8 mouse cellular contexts compared by ENCODE assay signal in genomic region chr7:130546791-130547484, GRCm38 (mm10). TPM values are rescaled to one million over a fixed set of nuclear protein-coding genes. Genes with fewer than 3 reads are reported as not detected.
DNase-seq lines count a peak whose midpoint lies in the region; ATAC-seq and TF ChIP-seq lines count a peak whose summit lies in the region.

No protein-coding gene starts in this region.

- peak overlapping the region; percentile 97 for H3K9ac ChIP-seq in heart, embryonic 11.5 days (ENCODE audit: low read depth, low read length)
- H3K9ac ChIP-seq in kidney, embryonic 16.5 days (replicated peaks; ENCODE audit: low read length): peak overlapping the region; percentile 98
- peak overlapping the region; percentile 93 for H3K9ac ChIP-seq in liver, adult 2 months (ENCODE audit: low read depth, low read length)

- peak; percentile 98 for TF ChIP-seq CTCF in C2C12 (IDR thresholded peaks at IDR 0.05; ENCODE audit: control insufficient read depth, insufficient read depth, insufficient read length)
- TF ChIP-seq CTCF in brain, embryonic 14.5 days (IDR thresholded peaks at IDR 0.05; ENCODE audit: borderline replicate concordance, extremely low read depth, insufficient read depth, insufficient read length): peak; percentile 86
- peak; percentile 90 for TF ChIP-seq CTCF in liver, adult 2 months (IDR thresholded peaks at IDR 0.05; ENCODE audit: low read depth, low read length)

- H3ac ChIP-seq in C2C12 (ENCODE audit: control insufficient read depth, insufficient read length, low read depth) (peak overlapping the region; percentile 74), myocyte (ENCODE audit: control insufficient read depth, insufficient read length) (peak overlapping the region; percentile 58)

- H3K36me3 ChIP-seq in C2C12 (ENCODE audit: control insufficient read depth, insufficient read depth) (peaks cover 13% of the 10 kb centered on the region), myocyte (ENCODE audit: control insufficient read depth, insufficient read depth) (no peaks in the 10 kb centered on the region)
- peaks cover 37% of the 10 kb centered on the region for H3K36me3 ChIP-seq in erythroblast, embryonic 14.5 days (ENCODE audit: control insufficient read depth)
- H3K36me3 ChIP-seq in heart, embryonic 11.5 days (ENCODE audit: control insufficient read depth, insufficient read depth, low read length): peaks cover 22% of the 10 kb centered on the region
- peaks cover 29% of the 10 kb centered on the region for H3K36me3 ChIP-seq in kidney, embryonic 16.5 days (ENCODE audit: insufficient read depth, low read length)
- peaks cover 17% of the 10 kb centered on the region; the same call in 1 of the 2 replicates for H3K36me3 ChIP-seq in liver, adult 2 months (ENCODE audit: control insufficient read depth, insufficient read depth, low read length)
- H3K36me3 ChIP-seq in splenic B cell, adult 2 months (ENCODE audit: control insufficient read depth, insufficient read depth, low read length, poor library complexity, severe bottlenecking): peaks cover 1% of the 10 kb centered on the region

- H3K4me2 ChIP-seq in heart, embryonic 11.5 days: peak overlapping the region; percentile 91
- H3K4me2 ChIP-seq in kidney, embryonic 16.5 days (replicated peaks; ENCODE audit: low read depth, low read length): peak overlapping the region; percentile 82
- peak overlapping the region; percentile 98 for H3K4me2 ChIP-seq in myocyte (ENCODE audit: low read depth)

- H3K4me3 ChIP-seq in C2C12 (ENCODE audit: insufficient read depth, poor library complexity, severe bottlenecking) (peak overlapping the region; percentile 69), myocyte (peak overlapping the region; percentile 71)
- peak overlapping the region; percentile 98 for H3K4me3 ChIP-seq in erythroblast, embryonic 14.5 days (replicated peaks)
- peak overlapping the region; percentile 84 for H3K4me3 ChIP-seq in heart, embryonic 11.5 days (ENCODE audit: low read depth, low read length)
- H3K4me3 ChIP-seq in kidney, embryonic 16.5 days (ENCODE audit: low read length): peak overlapping the region; percentile 92
- peak overlapping the region; percentile 81 for H3K4me3 ChIP-seq in liver, adult 2 months (ENCODE audit: insufficient read depth, low read depth, low read length)

- H3K79me2 ChIP-seq in C2C12 (ENCODE audit: control insufficient read depth, insufficient read depth): peaks cover 48% of the 10 kb centered on the region
- peaks cover 9% of the 10 kb centered on the region for H3K79me2 ChIP-seq in liver, adult 2 months (ENCODE audit: control insufficient read depth, insufficient read depth, low read length)
- H3K79me2 ChIP-seq in myocyte (ENCODE audit: control insufficient read depth, insufficient read depth): peaks cover 37% of the 10 kb centered on the region

- ATAC-seq in heart, embryonic 11.5 days (replicated peaks; ENCODE audit: insufficient number of reproducible peaks, low FRiP score, low TSS enrichment): peak; percentile 94
- peak; percentile 96 for ATAC-seq in kidney, embryonic 16.5 days (ENCODE audit: low FRiP score, low TSS enrichment)

- under 1% methylated on average over 84 of the region's 84 CpGs for WGBS in heart, embryonic 11.5 days (ENCODE audit: insufficient replicate concordance)
- under 1% methylated on average over 84 of the region's 84 CpGs for WGBS in kidney, embryonic 16.5 days
- WGBS in liver, adult 2 months: under 1% methylated on average over 84 of the region's 84 CpGs

- peak; percentile 97 for DNase-seq in brain, embryonic 14.5 days (ENCODE audit: low read depth)
- peak; percentile 81 for DNase-seq in liver, adult 2 months (ENCODE audit: extremely low read depth, low read depth, low spot score)
- DNase-seq in splenic B cell, adult 2 months (ENCODE audit: low read depth, low spot score): peak; percentile 95

- peak overlapping the region; percentile 99 for H3K27ac ChIP-seq in heart, embryonic 11.5 days (ENCODE audit: low read depth, low read length)
- H3K27ac ChIP-seq in kidney, embryonic 16.5 days (ENCODE audit: low read length): peak overlapping the region; percentile 100
- H3K27ac ChIP-seq in liver, adult 2 months (replicated peaks; ENCODE audit: insufficient read depth, low read depth, low read length): peak overlapping the region; percentile 94

- H3K4me1 ChIP-seq in erythroblast, embryonic 14.5 days (ENCODE audit: control insufficient read depth): peaks cover 32% of the 10 kb centered on the region
- peaks cover 12% of the 10 kb centered on the region for H3K4me1 ChIP-seq in heart, embryonic 11.5 days (ENCODE audit: control insufficient read depth, insufficient read depth, low read length)
- H3K4me1 ChIP-seq in kidney, embryonic 16.5 days (ENCODE audit: insufficient read depth, low read length): peaks cover 11% of the 10 kb centered on the region
- peaks cover 5% of the 10 kb centered on the region; the same call in 1 of the 2 replicates for H3K4me1 ChIP-seq in liver, adult 2 months (ENCODE audit: control insufficient read depth, insufficient read depth, low read length)

- no peaks in the 10 kb centered on the region for H3K9me3 ChIP-seq in erythroblast, embryonic 14.5 days (ENCODE audit: control insufficient read depth, low read length)
- H3K9me3 ChIP-seq in heart, embryonic 11.5 days (replicated peaks; ENCODE audit: control insufficient read depth, low read length): no peaks in the 10 kb centered on the region
- H3K9me3 ChIP-seq in kidney, embryonic 16.5 days (ENCODE audit: low read length): no peaks in the 10 kb centered on the region

- peak; percentile 64; the same call in 1 of the 2 replicates for TF ChIP-seq POLR2A in brain, embryonic 14.5 days (IDR thresholded peaks at IDR 0.05; ENCODE audit: borderline replicate concordance, extremely low read depth, insufficient read depth, insufficient read length, poor library complexity, severe bottlenecking)
- TF ChIP-seq POLR2A in liver, adult 2 months (IDR thresholded peaks at IDR 0.05; ENCODE audit: extremely low read depth, insufficient read depth, low read length): peak; percentile 51; the same call in 1 of the 2 replicates
- TF ChIP-seq POLR2A in myocyte (IDR thresholded peaks at IDR 0.05; ENCODE audit: insufficient read length, low read depth): peak; percentile 80

- H3K79me3 ChIP-seq in C2C12 (ENCODE audit: low read depth): peaks cover 30% of the 10 kb centered on the region

- H3K27me3 ChIP-seq in C2C12 (ENCODE audit: control insufficient read depth, insufficient read depth, insufficient read length) (no peaks in the 10 kb centered on the region), myocyte (ENCODE audit: control insufficient read depth, insufficient read depth, insufficient read length) (no peaks in the 10 kb centered on the region)
- H3K27me3 ChIP-seq in erythroblast, embryonic 14.5 days (ENCODE audit: control insufficient read depth): peaks cover 6% of the 10 kb centered on the region; the same call in 1 of the 2 replicates
- no peaks in the 10 kb centered on the region for H3K27me3 ChIP-seq in heart, embryonic 11.5 days (ENCODE audit: control insufficient read depth, insufficient read depth, low read length)
- no peaks in the 10 kb centered on the region for H3K27me3 ChIP-seq in kidney, embryonic 16.5 days (ENCODE audit: insufficient read depth, low read length)
- H3K27me3 ChIP-seq in liver, adult 2 months (ENCODE audit: control insufficient read depth, insufficient read depth, low read length): no peaks in the 10 kb centered on the region
- H3K27me3 ChIP-seq in splenic B cell, adult 2 months (ENCODE audit: control insufficient read depth, insufficient read depth, low read length, poor library complexity, severe bottlenecking): no peaks in the 10 kb centered on the region

TF ChIP-seq in C2C12, 6 proteins besides CTCF, POLR2A, EP300 and RAD21 (continues in another document):
- no peak for TF ChIP-seq USF1 (IDR thresholded peaks at IDR 0.05; ENCODE audit: low read depth)
- TF ChIP-seq MYOD1 (IDR thresholded peaks at IDR 0.05; ENCODE audit: control insufficient read depth, insufficient read length, low read depth): no peak
- TF ChIP-seq MAX (IDR thresholded peaks at IDR 0.05): no peak
- no peak for TF ChIP-seq MYOG (IDR thresholded peaks at IDR 0.05; ENCODE audit: control insufficient read depth, extremely low read depth, insufficient read length)
- TF ChIP-seq CEBPB (IDR thresholded peaks at IDR 0.05; ENCODE audit: low read depth): no peak

TF ChIP-seq in myocyte, 11 proteins besides CTCF, POLR2A, EP300 and RAD21 (continues in another document):
- TF ChIP-seq SRF (IDR thresholded peaks at IDR 0.05; ENCODE audit: control insufficient read depth, insufficient read length, low read depth) (peak; percentile 67), POLR2AphosphoS2 (IDR thresholded peaks at IDR 0.05; ENCODE audit: insufficient read length, low read depth) (peak; percentile 31), E2F4 (IDR thresholded peaks at IDR 0.05; ENCODE audit: insufficient read depth) (peak; percentile 64), USF1 (IDR thresholded peaks at IDR 0.05; ENCODE audit: low read depth) (no peak)

RNA-seq across cellular contexts. Expression of gene Nsmce4a, which starts 26.0 kb away (rescaled TPM):
- polyA plus RNA-seq in C2C12 (2012; fragmentation: generic; extraction: Trizol): 54.3 TPM
- 55.8 and 63.4 TPM in 2 replicates for polyA plus RNA-seq in brain, embryonic 14.5 days (2012; rRNA removed)
- 17.0 and 20.5 TPM in 2 replicates for polyA plus RNA-seq in erythroblast, embryonic 14.5 days (2012)
- 137 and 146 TPM in 2 replicates for polyA plus RNA-seq in heart, embryonic 11.5 days (2014; fragmentation: Nextera tagmentation; extraction: Ambion mirVana)
- polyA plus RNA-seq in kidney, embryonic 16.5 days (2015; fragmentation: Nextera tagmentation; extraction: Ambion mirVana): 155 and 159 TPM in 2 replicates
- total RNA-seq in liver, adult 2 months (2014; rRNA removed): 58.5 and 73.5 TPM in 2 replicates
- polyA plus RNA-seq in liver, adult 2 months (2012; rRNA removed): 20.8 and 24.7 TPM in 2 replicates
- polyA plus RNA-seq in myocyte (2012; fragmentation: generic; extraction: Trizol): 24.4 TPM

RNA-seq across cellular contexts. Expression of gene Ate1, which starts 26.8 kb away (rescaled TPM):
- polyA plus RNA-seq in C2C12 (2012; fragmentation: generic; extraction: Trizol) (16.0 TPM), myocyte (2012; fragmentation: generic; extraction: Trizol) (9.8 TPM)
- polyA plus RNA-seq in brain, embryonic 14.5 days (2012; rRNA removed): 17.9 and 30.2 TPM in 2 replicates
- 0.18 and 0.34 TPM in 2 replicates for polyA plus RNA-seq in erythroblast, embryonic 14.5 days (2012)
- 55.5 and 67.1 TPM in 2 replicates for polyA plus RNA-seq in heart, embryonic 11.5 days (2014; fragmentation: Nextera tagmentation; extraction: Ambion mirVana)
- polyA plus RNA-seq in kidney, embryonic 16.5 days (2015; fragmentation: Nextera tagmentation; extraction: Ambion mirVana): 58.5 and 68.6 TPM in 2 replicates
- total RNA-seq in liver, adult 2 months (2014; rRNA removed): 17.3 and 23.7 TPM in 2 replicates
- 4.3 and 4.4 TPM in 2 replicates for polyA plus RNA-seq in liver, adult 2 months (2012; rRNA removed)

RNA-seq across cellular contexts. Expression of gene Tacc2, which starts 30.3 kb away (rescaled TPM):
- 44.8 TPM for polyA plus RNA-seq in C2C12 (2012; fragmentation: generic; extraction: Trizol)
- 47.5 and 66.9 TPM in 2 replicates for polyA plus RNA-seq in brain, embryonic 14.5 days (2012; rRNA removed)
- polyA plus RNA-seq in erythroblast, embryonic 14.5 days (2012): 0.03 and 0.08 TPM in 2 replicates
- 42.2 and 48.9 TPM in 2 replicates for polyA plus RNA-seq in heart, embryonic 11.5 days (2014; fragmentation: Nextera tagmentation; extraction: Ambion mirVana)
- 31.3 and 40.0 TPM in 2 replicates for polyA plus RNA-seq in kidney, embryonic 16.5 days (2015; fragmentation: Nextera tagmentation; extraction: Ambion mirVana)
- 13.5 and 14.3 TPM in 2 replicates for total RNA-seq in liver, adult 2 months (2014; rRNA removed)
- 8.4 and 10.0 TPM in 2 replicates for polyA plus RNA-seq in liver, adult 2 months (2012; rRNA removed)
- 61.8 TPM for polyA plus RNA-seq in myocyte (2012; fragmentation: generic; extraction: Trizol)

Comparison
In these comparisons a context has a peak if more than half of its experiments do, and no peak if none do; other contexts are left out.
1. Peak in every context shown above with its lines: DNase-seq, ATAC-seq, H3K4me3 ChIP-seq and H3K27ac ChIP-seq.